Mouse (Mus musculus): ENCODE results near the gene Ttc28. TPM values are rescaled to one million over a fixed set of nuclear protein-coding genes. Genes with fewer than 3 reads are reported as not detected.
A peak's percentile ranks its signal among the peaks of the same experiment; 100 is the strongest.

The Ttc28 gene
- polyA plus RNA-seq, 1 experiment from 2014 or later = 0.85 TPM

DNA sequence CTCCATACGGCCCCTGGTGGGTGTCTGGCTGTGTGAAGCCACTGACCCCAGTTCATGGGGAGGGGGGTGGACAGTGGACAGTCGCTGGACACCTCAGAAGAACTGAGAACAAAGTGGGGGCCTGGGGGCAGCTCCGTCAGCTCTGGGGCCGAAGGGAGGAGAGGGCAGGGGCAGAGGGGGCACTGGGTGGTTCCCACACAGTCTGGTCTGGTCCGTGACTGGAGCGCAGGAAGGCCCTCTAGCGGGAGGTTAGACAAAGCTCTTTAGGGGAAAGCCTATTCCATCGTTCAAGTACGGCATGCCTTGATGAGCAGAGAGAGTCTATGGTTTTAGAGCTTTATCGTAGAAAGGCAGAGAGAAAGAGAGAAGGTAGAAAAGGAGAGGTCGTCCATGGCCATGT is 307.0 kb downstream of the Ttc28 start:
- Histone ChIP-seq H3K9ac (ENCODE audit: low read depth, low read length) (no peak overlapping the region), H3K27ac (ENCODE audit: low read length) (no peak overlapping the region), H3K4me1 (ENCODE audit: control insufficient read depth, low read depth, low read length) (no peaks in the 10 kb centered on the region), H3K4me2 (ENCODE audit: low read depth, low read length) (no peak overlapping the region), H3K36me3 (ENCODE audit: control insufficient read depth, insufficient read depth) (no peaks in the 10 kb centered on the region), H3K4me3 (ENCODE audit: low read depth, low read length) (no peak overlapping the region), H3K9me3 (replicated peaks; ENCODE audit: control insufficient read depth, low read length) (no peaks in the 10 kb centered on the region), H3K27me3 (ENCODE audit: control insufficient read depth, insufficient read depth, low read depth, low read length) (no peaks in the 10 kb centered on the region)
- no peak for ATAC-seq (ENCODE audit: low read depth)
- 40% methylated on average over 11 of the region's 11 CpGs for WGBS (ENCODE audit: insufficient replicate concordance)

DNA sequence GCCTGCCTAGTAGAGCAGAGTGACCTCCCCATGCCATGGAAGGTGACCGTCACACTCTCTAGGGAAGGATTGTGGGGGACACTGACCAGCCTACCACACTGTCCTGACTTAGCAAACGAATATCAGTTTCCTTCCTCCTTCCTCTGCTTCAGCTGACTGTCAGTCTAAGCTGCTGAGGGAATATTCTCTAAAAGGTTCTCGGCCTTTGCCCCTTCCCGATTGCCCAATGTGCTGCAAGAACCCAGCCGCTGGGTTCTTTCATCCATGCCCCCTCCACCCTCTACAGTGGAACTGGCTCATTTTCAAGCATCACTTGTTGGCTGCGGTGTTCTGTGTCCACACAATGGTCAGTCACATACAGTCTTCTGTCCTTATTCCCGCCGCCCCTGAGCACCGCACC is 312.4 kb downstream of the Ttc28 start:
- no peak overlapping the region for H3K9ac ChIP-seq (ENCODE audit: low read depth, low read length)
- no peaks in the 10 kb centered on the region for H3K36me3 ChIP-seq (ENCODE audit: control insufficient read depth, insufficient read depth)
- H3K4me2 ChIP-seq (ENCODE audit: low read depth, low read length) = no peak overlapping the region
- no peaks in the 10 kb centered on the region for H3K9me3 ChIP-seq (replicated peaks; ENCODE audit: control insufficient read depth, low read length)
- no peak overlapping the region for H3K4me3 ChIP-seq (ENCODE audit: low read depth, low read length)
- 51% methylated on average over 9 of the region's 9 CpGs for WGBS (ENCODE audit: insufficient replicate concordance)
- no peaks in the 10 kb centered on the region for H3K27me3 ChIP-seq (ENCODE audit: control insufficient read depth, insufficient read depth, low read depth, low read length)
- no peak overlapping the region for H3K27ac ChIP-seq (ENCODE audit: low read length)
- ATAC-seq (ENCODE audit: low read depth) = peak; percentile 19; the same call in 1 of the 2 replicates
- no peaks in the 10 kb centered on the region; the same call in 1 of the 2 replicates for H3K4me1 ChIP-seq (ENCODE audit: control insufficient read depth, low read depth, low read length)

DNA sequence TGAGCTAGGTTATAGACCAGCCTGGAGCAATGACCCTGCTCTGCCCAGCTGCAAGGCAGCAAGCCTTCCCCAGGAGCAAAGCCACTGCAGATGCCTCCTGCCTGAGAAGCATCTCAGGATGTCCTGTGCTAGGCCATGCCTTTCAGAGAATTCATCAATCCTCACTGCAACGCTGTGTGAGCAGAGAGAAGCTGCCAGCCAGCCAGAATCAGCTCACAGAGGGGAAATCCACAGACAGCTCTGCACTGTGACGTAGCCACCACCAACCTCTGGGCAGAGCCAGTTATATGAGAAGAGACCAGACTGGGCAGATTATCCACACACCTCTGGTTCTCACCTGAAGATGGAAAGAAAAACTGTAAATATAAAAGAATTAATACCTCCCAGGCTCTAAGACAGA is 315.2 kb downstream of the Ttc28 start:
- ATAC-seq (ENCODE audit: low read depth) = no peak
- 46% methylated on average over 2 of the region's 2 CpGs for WGBS (ENCODE audit: insufficient replicate concordance)
- Histone ChIP-seq H3K4me2 (ENCODE audit: low read depth, low read length) (no peak overlapping the region), H3K36me3 (ENCODE audit: control insufficient read depth, insufficient read depth) (no peaks in the 10 kb centered on the region), H3K4me3 (ENCODE audit: low read depth, low read length) (no peak overlapping the region), H3K27ac (ENCODE audit: low read length) (no peak overlapping the region), H3K9me3 (replicated peaks; ENCODE audit: control insufficient read depth, low read length) (no peaks in the 10 kb centered on the region), H3K9ac (ENCODE audit: low read depth, low read length) (no peak overlapping the region), H3K27me3 (ENCODE audit: control insufficient read depth, insufficient read depth, low read depth, low read length) (no peaks in the 10 kb centered on the region), H3K4me1 (ENCODE audit: control insufficient read depth, low read depth, low read length) (no peaks in the 10 kb centered on the region; the same call in 1 of the 2 replicates)

- Histone ChIP-seq H3K9ac (ENCODE audit: low read depth, low read length) (no peak overlapping the region), H3K4me1 (ENCODE audit: control insufficient read depth, low read depth, low read length) (no peaks in the 10 kb centered on the region; the same call in 1 of the 2 replicates), H3K4me3 (ENCODE audit: low read depth, low read length) (no peak overlapping the region), H3K4me2 (ENCODE audit: low read depth, low read length) (no peak overlapping the region), H3K9me3 (replicated peaks; ENCODE audit: control insufficient read depth, low read length) (no peaks in the 10 kb centered on the region), H3K27me3 (ENCODE audit: control insufficient read depth, insufficient read depth, low read depth, low read length) (no peaks in the 10 kb centered on the region), H3K36me3 (ENCODE audit: control insufficient read depth, insufficient read depth) (no peaks in the 10 kb centered on the region), H3K27ac (ENCODE audit: low read length) (no peak overlapping the region)
- no peak for ATAC-seq (ENCODE audit: low read depth)
- WGBS (ENCODE audit: insufficient replicate concordance) = 50% methylated on average over 11 of the region's 11 CpGs
These were observed 316.2 kb downstream of the Ttc28 start for GRCm38 (mm10) chr5:111195488-111196485.

DNA sequence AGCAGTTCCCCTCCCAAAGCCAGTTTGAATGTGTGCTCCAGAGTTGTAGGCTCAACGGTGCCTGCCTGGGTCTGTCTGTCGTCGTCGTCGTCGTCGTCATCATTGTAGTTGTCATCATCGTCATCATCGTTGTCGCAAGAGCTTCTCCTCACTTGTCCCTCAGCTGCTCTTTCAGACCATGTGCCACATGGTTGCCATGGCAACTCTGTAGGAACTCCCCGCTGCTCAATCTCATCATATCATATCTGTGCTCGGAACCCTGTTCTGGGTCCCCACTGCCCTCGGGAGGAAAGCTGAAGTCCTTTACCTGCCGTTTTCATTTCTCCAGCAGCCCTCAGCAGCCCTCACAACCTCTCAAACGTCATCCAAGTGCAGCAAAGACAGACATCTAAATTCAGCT is 318.1 kb downstream of the Ttc28 start:
- no peaks in the 10 kb centered on the region for H3K4me1 ChIP-seq (ENCODE audit: control insufficient read depth, low read depth, low read length)
- no peak overlapping the region for H3K9ac ChIP-seq (ENCODE audit: low read depth, low read length)
- H3K9me3 ChIP-seq (replicated peaks; ENCODE audit: control insufficient read depth, low read length) = no peaks in the 10 kb centered on the region
- no peak overlapping the region for H3K4me2 ChIP-seq (ENCODE audit: low read depth, low read length)
- no peak overlapping the region for H3K27ac ChIP-seq (ENCODE audit: low read length)
- H3K27me3 ChIP-seq (ENCODE audit: control insufficient read depth, insufficient read depth, low read depth, low read length) = no peaks in the 10 kb centered on the region
- H3K4me3 ChIP-seq (ENCODE audit: low read depth, low read length) = no peak overlapping the region
- no peaks in the 10 kb centered on the region for H3K36me3 ChIP-seq (ENCODE audit: control insufficient read depth, insufficient read depth)
- WGBS (ENCODE audit: insufficient replicate concordance) = 80% methylated on average over 15 of the region's 15 CpGs
- ATAC-seq (ENCODE audit: low read depth) = no peak

GRCm38 (mm10) chr5:111200167-111200840 is 320.7 kb downstream of the Ttc28 start:
- no peak overlapping the region for H3K27ac ChIP-seq (ENCODE audit: low read length)
- H3K4me2 ChIP-seq (ENCODE audit: low read depth, low read length) = no peak overlapping the region
- H3K4me1 ChIP-seq (ENCODE audit: control insufficient read depth, low read depth, low read length) = no peaks in the 10 kb centered on the region
- H3K9ac ChIP-seq (ENCODE audit: low read depth, low read length) = no peak overlapping the region
- no peaks in the 10 kb centered on the region for H3K9me3 ChIP-seq (replicated peaks; ENCODE audit: control insufficient read depth, low read length)
- no peak overlapping the region for H3K4me3 ChIP-seq (ENCODE audit: low read depth, low read length)
- no peaks in the 10 kb centered on the region for H3K27me3 ChIP-seq (ENCODE audit: control insufficient read depth, insufficient read depth, low read depth, low read length)
- no peaks in the 10 kb centered on the region for H3K36me3 ChIP-seq (ENCODE audit: control insufficient read depth, insufficient read depth)
- 52% methylated on average over 15 of the region's 15 CpGs for WGBS (ENCODE audit: insufficient replicate concordance)
- ATAC-seq (ENCODE audit: low read depth) = no peak

GRCm38 (mm10) chr5:111200915-111201610 is 321.5 kb downstream of the Ttc28 start:
- 56% methylated on average over 16 of the region's 16 CpGs for WGBS (ENCODE audit: insufficient replicate concordance)
- no peaks in the 10 kb centered on the region for H3K36me3 ChIP-seq (ENCODE audit: control insufficient read depth, insufficient read depth)

DNA sequence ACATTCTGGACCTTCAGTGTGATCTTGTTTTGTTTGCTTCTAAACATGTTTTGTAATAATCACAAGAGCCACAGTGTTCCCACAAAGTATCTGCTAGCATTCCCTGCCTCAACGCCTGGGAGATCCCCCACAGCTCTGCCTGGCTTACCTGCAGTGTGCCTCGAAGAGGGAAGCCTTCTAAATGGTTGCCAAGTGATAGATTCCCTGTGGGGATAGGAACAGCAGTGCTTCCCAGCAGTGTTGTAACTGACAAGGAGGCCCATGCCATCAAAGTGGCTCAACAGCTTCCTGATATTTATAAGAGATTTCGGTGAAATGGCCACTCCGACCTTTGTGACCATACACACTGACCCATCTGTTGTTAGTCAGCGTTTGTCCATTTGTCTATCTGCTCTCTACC is 324.6 kb downstream of the Ttc28 start:
- 53% methylated on average over 5 of the region's 5 CpGs for WGBS (ENCODE audit: insufficient replicate concordance)
- Histone ChIP-seq H3K4me1 (ENCODE audit: control insufficient read depth, low read depth, low read length) (no peaks in the 10 kb centered on the region), H3K9ac (ENCODE audit: low read depth, low read length) (no peak overlapping the region), H3K4me3 (ENCODE audit: low read depth, low read length) (no peak overlapping the region), H3K27ac (ENCODE audit: low read length) (no peak overlapping the region), H3K9me3 (replicated peaks; ENCODE audit: control insufficient read depth, low read length) (no peaks in the 10 kb centered on the region), H3K27me3 (ENCODE audit: control insufficient read depth, insufficient read depth, low read depth, low read length) (no peaks in the 10 kb centered on the region), H3K36me3 (ENCODE audit: control insufficient read depth, insufficient read depth) (no peaks in the 10 kb centered on the region), H3K4me2 (ENCODE audit: low read depth, low read length) (no peak overlapping the region)
- ATAC-seq (ENCODE audit: low read depth) = no peak

More at GRCm38 (mm10) chr5:111200915-111201610, 321.5 kb downstream of the Ttc28 start:
- H3K9me3 ChIP-seq (replicated peaks; ENCODE audit: control insufficient read depth, low read length) = no peaks in the 10 kb centered on the region
- no peak overlapping the region for H3K9ac ChIP-seq (ENCODE audit: low read depth, low read length)
- H3K4me1 ChIP-seq (ENCODE audit: control insufficient read depth, low read depth, low read length) = no peaks in the 10 kb centered on the region
- no peaks in the 10 kb centered on the region for H3K27me3 ChIP-seq (ENCODE audit: control insufficient read depth, insufficient read depth, low read depth, low read length)
- H3K27ac ChIP-seq (ENCODE audit: low read length) = no peak overlapping the region
- H3K4me3 ChIP-seq (ENCODE audit: low read depth, low read length) = no peak overlapping the region
- H3K4me2 ChIP-seq (ENCODE audit: low read depth, low read length) = no peak overlapping the region
- ATAC-seq (ENCODE audit: low read depth) = no peak

Data from liver, embryonic 16.5 days (tissue).